Mouse (Mus musculus): Measurements from ENCODE around the gene Sla2. TPM values are rescaled to one million over a fixed set of nuclear protein-coding genes. Genes with fewer than 3 reads are reported as not detected.
"Not testable (repeated sequence)": the region's sequence is repeated elsewhere in the genome, so short reads cannot be mapped to it uniquely, and the experiment has no call there.

Sla2 gene
- total RNA-seq, 2 experiments from 2014 or later, result 1.7 TPM; not detected in 1

- no peak for ATAC-seq (replicated peaks; ENCODE audit: low FRiP score, poor library complexity, severe bottlenecking)
Measured at GRCm38 (mm10) chr2:156874047-156874759, 12.8 kb downstream of the Sla2 start.

DNA sequence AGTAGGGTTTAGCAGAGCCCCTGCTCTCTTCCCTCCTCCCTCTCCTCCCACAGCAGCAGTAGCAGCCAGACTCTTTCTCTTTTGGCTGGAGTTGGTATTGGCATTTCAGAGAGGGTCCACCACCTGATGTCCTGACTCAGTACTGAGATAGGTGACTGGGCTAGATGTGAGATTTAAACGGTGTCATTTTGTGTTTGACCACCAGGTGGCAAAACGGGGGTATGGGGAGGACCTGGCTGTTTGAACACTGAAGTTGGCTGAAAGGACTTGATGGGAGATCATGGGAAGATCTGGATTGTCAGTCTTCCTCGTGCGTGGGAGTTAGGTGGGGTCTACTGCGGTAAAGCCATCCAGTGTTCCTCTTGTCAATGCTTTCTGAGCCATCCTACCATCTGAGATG is 13.4 kb downstream of the Sla2 start:
- ATAC-seq (replicated peaks; ENCODE audit: low FRiP score, poor library complexity, severe bottlenecking), result peak; percentile 81

DNA sequence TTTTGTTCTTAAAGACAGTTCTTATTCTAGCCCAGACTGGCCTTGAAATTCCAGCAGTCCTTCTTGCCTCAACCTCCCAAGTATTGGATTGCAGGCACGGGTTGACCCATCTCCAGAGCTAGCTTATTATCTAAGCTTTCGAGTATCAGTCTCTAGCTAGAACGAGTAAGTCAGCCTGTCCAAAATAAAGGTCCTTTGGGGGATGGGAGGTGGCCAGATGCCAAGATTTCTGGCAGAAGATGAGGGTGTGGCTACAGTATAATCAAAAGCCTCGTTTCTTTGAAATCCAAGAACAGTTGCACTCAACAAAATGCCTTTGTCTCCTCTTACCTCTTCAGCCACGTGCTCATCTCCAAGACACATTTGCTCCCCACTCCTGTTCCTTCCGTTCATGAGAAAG is 16.5 kb downstream of the Sla2 start:
- ATAC-seq (replicated peaks; ENCODE audit: low FRiP score, poor library complexity, severe bottlenecking), result no peak

GRCm38 (mm10) chr2:156869554-156869953 is 17.4 kb downstream of the Sla2 start:
- no peak for ATAC-seq (replicated peaks; ENCODE audit: low FRiP score, poor library complexity, severe bottlenecking)

GRCm38 (mm10) chr2:156868994-156869393 is 18.0 kb downstream of the Sla2 start:
- no peak for ATAC-seq (replicated peaks; ENCODE audit: low FRiP score, poor library complexity, severe bottlenecking)

DNA sequence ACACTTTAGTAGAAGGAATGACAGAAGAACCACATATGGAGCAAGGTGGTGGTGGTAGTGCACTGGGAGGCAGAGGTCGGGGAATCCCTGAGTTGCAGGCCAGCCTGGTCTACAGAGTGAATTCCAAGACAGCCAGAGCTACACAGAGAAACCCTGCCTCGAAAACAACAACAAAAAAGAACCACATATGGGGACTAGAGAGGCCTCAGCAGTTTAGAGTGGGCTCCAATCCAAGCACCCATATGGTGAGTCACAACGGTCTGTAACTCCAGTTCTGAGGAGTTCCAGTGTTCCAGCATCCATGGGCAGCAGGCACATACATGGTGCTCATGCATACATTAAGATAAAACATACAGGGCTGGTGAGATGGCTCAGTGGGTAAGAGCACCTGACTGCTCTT is 22.5 kb downstream of the Sla2 start:
- ATAC-seq (replicated peaks; ENCODE audit: low FRiP score, poor library complexity, severe bottlenecking), result no peak

- peak; percentile 52 for ATAC-seq (replicated peaks; ENCODE audit: low FRiP score, poor library complexity, severe bottlenecking)
Measured at GRCm38 (mm10) chr2:156863487-156864160, 23.4 kb downstream of the Sla2 start.

- ATAC-seq (replicated peaks; ENCODE audit: low FRiP score, poor library complexity, severe bottlenecking), result peak; percentile 89
Measured at GRCm38 (mm10) chr2:156862772-156863486, 24.1 kb downstream of the Sla2 start, which contains the start of gene Rab5if. Gene Rab5if (plus strand): TSS chr2:156863128.

- peak; percentile 49 for ATAC-seq (replicated peaks; ENCODE audit: low FRiP score, poor library complexity, severe bottlenecking)
Measured at GRCm38 (mm10) chr2:156862041-156862717, 24.8 kb downstream of the Sla2 start.

- no peak for ATAC-seq (replicated peaks; ENCODE audit: low FRiP score, poor library complexity, severe bottlenecking)
Measured at GRCm38 (mm10) chr2:156858671-156859070, 28.3 kb downstream of the Sla2 start.

DNA sequence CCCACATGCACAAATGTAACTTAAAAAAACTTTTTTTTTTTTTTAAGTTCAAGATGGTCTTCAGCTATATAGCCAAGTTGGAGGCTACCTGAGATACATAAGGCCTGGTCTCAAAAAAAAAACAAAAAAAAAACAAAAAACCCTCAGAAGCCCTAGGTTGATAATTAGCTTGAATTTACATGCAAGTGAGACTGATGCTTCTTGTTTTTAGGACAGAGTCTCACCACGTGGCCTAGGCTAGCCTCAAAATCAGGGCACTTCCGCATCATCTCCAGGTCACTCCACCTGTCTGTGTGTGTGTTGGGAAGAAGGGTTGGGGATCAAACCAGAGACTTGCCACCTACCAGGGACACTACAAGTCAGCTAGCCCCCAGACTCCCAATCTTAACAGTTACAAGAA is 29.2 kb downstream of the Sla2 start, which contains the start of gene 4930518I15Rik:
TSS of gene 4930518I15Rik (minus strand) at position 112 of the 400 bp plus-strand sequence.
- no peak for ATAC-seq (replicated peaks; ENCODE audit: low FRiP score, poor library complexity, severe bottlenecking)

DNA sequence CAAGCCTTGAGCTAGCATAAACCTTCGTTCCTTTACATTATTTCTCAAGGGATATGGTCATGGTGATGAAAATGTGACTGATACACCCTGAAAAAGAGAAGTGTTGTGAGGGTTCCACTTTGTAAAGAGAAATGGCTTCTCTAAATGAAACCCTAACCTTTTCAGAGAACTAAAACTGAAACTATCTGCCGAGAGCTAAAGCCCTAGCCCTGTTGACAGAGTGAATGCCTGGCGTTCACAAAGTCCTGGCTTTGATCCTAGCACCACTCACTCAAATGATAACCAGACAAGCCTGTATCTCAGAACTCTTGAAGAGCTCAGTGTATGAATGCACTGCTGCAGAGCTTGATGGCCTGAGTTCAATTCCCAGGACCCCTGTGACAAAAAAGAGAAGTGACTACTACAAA is 29.6 kb downstream of the Sla2 start:
- ATAC-seq (replicated peaks; ENCODE audit: low FRiP score, poor library complexity, severe bottlenecking), result no peak

- no peak for ATAC-seq (replicated peaks; ENCODE audit: low FRiP score, poor library complexity, severe bottlenecking)
Measured at GRCm38 (mm10) chr2:156856311-156856710, 30.7 kb downstream of the Sla2 start.

GRCm38 (mm10) chr2:156853999-156854771 is 32.8 kb downstream of the Sla2 start:
- ATAC-seq (replicated peaks; ENCODE audit: low FRiP score, poor library complexity, severe bottlenecking), result not testable (repeated sequence)

DNA sequence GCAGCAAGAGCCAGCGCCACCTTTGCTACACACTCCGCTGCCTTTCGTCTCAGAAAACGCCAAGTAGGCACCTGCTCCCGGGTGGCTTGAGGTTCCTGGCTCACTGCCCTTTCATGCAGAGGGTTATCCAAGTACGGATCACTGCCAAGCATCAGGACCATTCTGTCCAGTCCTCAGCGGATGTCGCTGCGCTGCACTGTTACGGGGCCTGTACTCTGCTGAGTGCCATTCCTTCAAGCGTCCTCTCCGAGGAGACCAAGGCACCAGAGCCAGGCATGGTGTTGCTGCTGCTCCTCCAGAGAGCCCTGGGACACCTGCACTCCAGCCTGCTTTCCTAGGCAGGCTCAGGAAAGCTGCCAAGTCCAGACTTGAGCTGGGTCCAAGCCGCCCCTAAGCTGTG is 33.4 kb downstream of the Sla2 start:
- ATAC-seq (replicated peaks; ENCODE audit: low FRiP score, poor library complexity, severe bottlenecking), result not testable (repeated sequence)

- ATAC-seq (replicated peaks; ENCODE audit: low FRiP score, poor library complexity, severe bottlenecking), result no peak
Measured at GRCm38 (mm10) chr2:156850505-156850904, 36.5 kb downstream of the Sla2 start.

DNA sequence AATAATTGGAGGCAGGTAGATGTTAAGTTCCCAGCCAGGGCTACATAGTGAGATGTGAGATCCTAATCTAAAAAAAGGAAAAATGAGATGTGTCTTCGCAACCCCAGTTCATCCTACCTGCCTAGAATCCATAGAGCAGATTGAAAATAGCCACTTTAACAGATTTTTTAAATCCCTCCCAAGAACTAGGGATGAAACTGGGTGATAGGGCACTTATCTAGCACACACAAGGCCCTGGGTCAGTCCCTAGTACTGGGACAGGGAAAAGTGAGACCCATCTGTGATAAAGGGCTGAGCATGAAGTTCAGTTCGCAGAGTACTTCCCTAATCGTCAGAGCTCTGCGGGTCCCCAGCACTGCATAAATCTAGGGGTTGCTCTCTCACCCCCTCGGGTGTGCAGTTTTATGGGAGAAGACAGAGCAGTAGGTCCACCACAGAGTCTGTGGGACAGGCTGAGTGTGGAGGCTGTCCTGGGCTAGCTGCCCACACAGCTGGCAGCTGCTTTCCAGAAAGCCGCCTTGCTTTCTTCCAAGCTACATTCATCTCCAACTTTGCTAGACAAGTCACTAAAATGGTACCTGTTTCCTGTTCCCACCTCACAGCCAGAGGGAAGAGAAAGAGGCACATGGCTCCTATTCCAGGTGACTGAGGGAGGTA is 38.3 kb downstream of the Sla2 start:
- ATAC-seq (replicated peaks; ENCODE audit: low FRiP score, poor library complexity, severe bottlenecking), result no peak

- ATAC-seq (replicated peaks; ENCODE audit: low FRiP score, poor library complexity, severe bottlenecking), result no peak
Measured at GRCm38 (mm10) chr2:156847653-156848052, 39.3 kb downstream of the Sla2 start.

DNA sequence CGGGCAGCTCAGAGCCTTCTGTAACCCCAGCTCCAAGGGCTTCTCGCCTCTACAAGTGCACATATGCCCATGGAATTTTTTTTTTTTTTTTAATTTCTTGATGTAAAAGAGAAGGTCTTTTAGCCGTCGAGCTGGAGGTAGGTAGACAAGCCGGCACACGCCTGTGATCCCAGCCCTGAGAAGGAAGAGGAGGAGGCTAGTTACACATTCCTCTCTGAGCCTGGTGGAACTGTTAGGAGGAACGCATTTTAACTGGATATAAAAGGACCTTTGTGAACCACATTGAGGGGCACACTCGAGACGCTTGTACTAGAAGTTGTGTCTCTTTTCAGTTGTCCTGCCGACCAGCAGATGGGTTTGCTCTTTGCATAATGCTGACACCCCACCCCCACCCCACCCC is 42.3 kb downstream of the Sla2 start:
- ATAC-seq (replicated peaks; ENCODE audit: low FRiP score, poor library complexity, severe bottlenecking), result no peak

Measured in erythroblast, adult 5-6 weeks (primary cell).